Mouse (Mus musculus): Measurements from ENCODE around the gene Net1. TPM values are rescaled to one million over a fixed set of nuclear protein-coding genes. Genes with fewer than 3 reads are reported as not detected.

The Net1 gene
- polyA plus RNA-seq, 1 experiment from 2014 or later: 31.9 TPM

- H3K36me3 ChIP-seq (ENCODE audit: control insufficient read depth, insufficient read depth, low read length): no peaks in the 10 kb centered on the region
- no peak for ATAC-seq (ENCODE audit: insufficient number of reproducible peaks, insufficient read depth, low FRiP score, low read depth)
- peaks cover 0 to 3% of the 10 kb centered on the region in 2 experiments; a peak in 2 of 4 replicates for H3K4me1 ChIP-seq (ENCODE audit: control insufficient read depth in 2 of 2, insufficient read depth in 2 of 2, low read length in 2 of 2)
- H3K4me3 ChIP-seq (ENCODE audit: control insufficient read depth in 1 of 2, insufficient read depth in 1 of 2, low read depth in 1 of 2, low read length in 2 of 2): no peak overlapping the region
- H3K27me3 ChIP-seq (ENCODE audit: control insufficient read depth, insufficient read depth, low read length): no peaks in the 10 kb centered on the region
- no peak overlapping the region for H3K4me2 ChIP-seq (ENCODE audit: low read length)
- H3K9me3 ChIP-seq (ENCODE audit: control insufficient read depth, low read length): no peaks in the 10 kb centered on the region
- no peak overlapping the region; a peak in 1 of 4 replicates for H3K27ac ChIP-seq (replicated peaks in 1 of 2; ENCODE audit: control insufficient read depth in 1 of 2, insufficient read depth in 1 of 2, low read depth in 2 of 2, low read length in 2 of 2)
- no peak overlapping the region for H3K9ac ChIP-seq (ENCODE audit: low read length)
These were observed 48.1 kb downstream of the Net1 start for GRCm38 (mm10) chr13:3869901-3870300.

DNA sequence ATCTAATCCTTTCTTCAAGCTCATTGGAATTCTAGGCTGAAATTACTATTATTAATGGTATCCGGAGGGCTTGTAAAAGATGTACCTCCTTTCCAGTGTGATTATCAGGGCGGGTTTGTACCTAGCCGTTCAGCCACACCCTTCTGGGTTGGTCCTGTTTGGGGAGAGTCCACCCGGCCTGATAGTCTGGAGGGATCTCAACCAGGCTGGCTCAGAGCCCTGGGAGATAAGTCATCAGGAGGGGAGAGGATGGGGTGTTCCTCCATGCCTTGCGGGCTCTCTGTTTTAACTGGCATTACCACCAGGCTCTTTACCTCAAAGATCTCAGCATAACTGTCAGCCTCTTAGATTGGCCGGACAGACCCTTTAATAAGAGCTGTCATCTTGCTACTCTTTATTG, 50.9 kb downstream of the Net1 start:
- no peak overlapping the region for H3K4me2 ChIP-seq (ENCODE audit: low read length)
- H3K4me1 ChIP-seq (ENCODE audit: control insufficient read depth in 2 of 2, insufficient read depth in 2 of 2, low read length in 2 of 2): peaks cover 0 to 3% of the 10 kb centered on the region in 2 experiments; a peak in 2 of 4 replicates
- H3K9ac ChIP-seq (ENCODE audit: low read length): no peak overlapping the region
- no peaks in the 10 kb centered on the region for H3K9me3 ChIP-seq (ENCODE audit: control insufficient read depth, low read length)
- H3K27ac ChIP-seq (replicated peaks in 1 of 2; ENCODE audit: control insufficient read depth in 1 of 2, insufficient read depth in 1 of 2, low read depth in 2 of 2, low read length in 2 of 2): no peak overlapping the region
- ATAC-seq (ENCODE audit: insufficient number of reproducible peaks, insufficient read depth, low FRiP score, low read depth): no peak
- H3K36me3 ChIP-seq (ENCODE audit: control insufficient read depth, insufficient read depth, low read length): no peaks in the 10 kb centered on the region
- H3K4me3 ChIP-seq (ENCODE audit: control insufficient read depth in 1 of 2, insufficient read depth in 1 of 2, low read depth in 1 of 2, low read length in 2 of 2): no peak overlapping the region
- 76% methylated on average over 6 of the region's 6 CpGs for WGBS
- no peaks in the 10 kb centered on the region for H3K27me3 ChIP-seq (ENCODE audit: control insufficient read depth, insufficient read depth, low read length)

- Histone ChIP-seq H3K4me2 (ENCODE audit: low read length) (no peak overlapping the region), H3K27ac (replicated peaks in 1 of 2; ENCODE audit: control insufficient read depth in 1 of 2, insufficient read depth in 1 of 2, low read depth in 2 of 2, low read length in 2 of 2) (peak overlapping the region in 1 of 2 experiments; percentile 30; a peak in 2 of 4 replicates), H3K4me1 (ENCODE audit: control insufficient read depth in 2 of 2, insufficient read depth in 2 of 2, low read length in 2 of 2) (peaks cover 0 to 3% of the 10 kb centered on the region in 2 experiments; a peak in 2 of 4 replicates), H3K9ac (ENCODE audit: low read length) (no peak overlapping the region), H3K27me3 (ENCODE audit: control insufficient read depth, insufficient read depth, low read length) (no peaks in the 10 kb centered on the region), H3K4me3 (ENCODE audit: control insufficient read depth in 1 of 2, insufficient read depth in 1 of 2, low read depth in 1 of 2, low read length in 2 of 2) (no peak overlapping the region), H3K36me3 (ENCODE audit: control insufficient read depth, insufficient read depth, low read length) (no peaks in the 10 kb centered on the region), H3K9me3 (ENCODE audit: control insufficient read depth, low read length) (no peaks in the 10 kb centered on the region)
- WGBS: 52% methylated on average over 8 of the region's 8 CpGs
- 0 out of 2 replicates have a peak, but pooled peaks have one; percentile 40 for ATAC-seq (ENCODE audit: insufficient number of reproducible peaks, insufficient read depth, low FRiP score, low read depth)
These were observed 51.5 kb downstream of the Net1 start for GRCm38 (mm10) chr13:3866355-3867052.

DNA sequence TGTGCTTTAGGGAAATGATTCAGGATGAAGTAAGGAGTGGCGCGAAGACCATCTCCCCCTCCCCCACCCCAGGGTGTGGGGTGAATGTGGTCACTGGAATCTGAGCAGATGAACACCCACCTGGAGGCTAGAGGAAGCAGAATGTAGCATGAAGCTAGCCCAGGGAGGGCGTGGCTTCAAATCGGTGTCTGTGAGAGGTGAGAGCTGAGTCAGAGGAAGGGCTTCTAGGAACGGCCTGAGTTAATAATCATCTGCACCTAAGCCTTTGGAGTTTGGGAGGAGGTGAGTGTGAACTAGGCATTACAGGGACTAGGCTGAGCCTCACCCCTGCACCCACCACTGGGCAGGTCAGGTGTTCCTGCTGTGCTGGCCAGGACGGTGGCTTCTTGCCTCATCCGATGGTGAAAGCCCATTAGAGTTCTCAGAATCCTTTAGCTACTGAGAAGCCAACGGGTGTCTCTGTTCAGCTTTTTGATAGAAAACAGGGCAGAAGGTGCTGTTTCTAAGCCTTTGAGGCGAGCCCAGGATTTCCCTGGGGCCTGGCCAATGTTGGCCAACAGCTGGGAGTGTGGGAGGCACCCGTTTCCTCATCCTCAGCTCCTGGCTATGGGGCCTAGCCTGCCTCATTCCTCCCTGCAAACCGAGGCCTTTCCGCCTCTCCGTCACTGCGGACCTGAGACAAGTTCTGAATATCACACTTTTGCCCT, 52.2 kb downstream of the Net1 start:
- ATAC-seq (ENCODE audit: insufficient number of reproducible peaks, insufficient read depth, low FRiP score, low read depth): 0 out of 2 replicates have a peak, but pooled peaks have one; percentile 23
- Histone ChIP-seq H3K36me3 (ENCODE audit: control insufficient read depth, insufficient read depth, low read length) (no peaks in the 10 kb centered on the region), H3K9me3 (ENCODE audit: control insufficient read depth, low read length) (no peaks in the 10 kb centered on the region), H3K9ac (ENCODE audit: low read length) (no peak overlapping the region), H3K27ac (replicated peaks in 1 of 2; ENCODE audit: control insufficient read depth in 1 of 2, insufficient read depth in 1 of 2, low read depth in 2 of 2, low read length in 2 of 2) (peak overlapping the region in 1 of 2 experiments; percentile 30; a peak in 2 of 4 replicates), H3K4me2 (ENCODE audit: low read length) (no peak overlapping the region), H3K27me3 (ENCODE audit: control insufficient read depth, insufficient read depth, low read length) (no peaks in the 10 kb centered on the region), H3K4me3 (ENCODE audit: control insufficient read depth in 1 of 2, insufficient read depth in 1 of 2, low read depth in 1 of 2, low read length in 2 of 2) (no peak overlapping the region), H3K4me1 (ENCODE audit: control insufficient read depth in 2 of 2, insufficient read depth in 2 of 2, low read length in 2 of 2) (peaks cover 0 to 3% of the 10 kb centered on the region in 2 experiments; a peak in 2 of 4 replicates)
- WGBS: 64% methylated on average over 14 of the region's 14 CpGs

- Histone ChIP-seq H3K4me1 (ENCODE audit: control insufficient read depth in 2 of 2, insufficient read depth in 2 of 2, low read length in 2 of 2) (peaks cover 0 to 3% of the 10 kb centered on the region in 2 experiments; a peak in 2 of 4 replicates), H3K27ac (replicated peaks in 1 of 2; ENCODE audit: control insufficient read depth in 1 of 2, insufficient read depth in 1 of 2, low read depth in 2 of 2, low read length in 2 of 2) (no peak overlapping the region), H3K36me3 (ENCODE audit: control insufficient read depth, insufficient read depth, low read length) (no peaks in the 10 kb centered on the region), H3K4me2 (ENCODE audit: low read length) (no peak overlapping the region), H3K4me3 (ENCODE audit: control insufficient read depth in 1 of 2, insufficient read depth in 1 of 2, low read depth in 1 of 2, low read length in 2 of 2) (no peak overlapping the region), H3K9me3 (ENCODE audit: control insufficient read depth, low read length) (no peaks in the 10 kb centered on the region), H3K27me3 (ENCODE audit: control insufficient read depth, insufficient read depth, low read length) (no peaks in the 10 kb centered on the region), H3K9ac (ENCODE audit: low read length) (no peak overlapping the region)
- ATAC-seq (ENCODE audit: insufficient number of reproducible peaks, insufficient read depth, low FRiP score, low read depth): no peak
- 82% methylated on average over 10 of the region's 10 CpGs for WGBS
These were observed 55.0 kb downstream of the Net1 start for GRCm38 (mm10) chr13:3862922-3863580.

GRCm38 (mm10) chr13:3862325-3862724, 55.7 kb downstream of the Net1 start:
- Histone ChIP-seq H3K4me3 (ENCODE audit: control insufficient read depth in 1 of 2, insufficient read depth in 1 of 2, low read depth in 1 of 2, low read length in 2 of 2) (no peak overlapping the region), H3K27ac (replicated peaks in 1 of 2; ENCODE audit: control insufficient read depth in 1 of 2, insufficient read depth in 1 of 2, low read depth in 2 of 2, low read length in 2 of 2) (no peak overlapping the region), H3K9ac (ENCODE audit: low read length) (no peak overlapping the region), H3K36me3 (ENCODE audit: control insufficient read depth, insufficient read depth, low read length) (no peaks in the 10 kb centered on the region), H3K9me3 (ENCODE audit: control insufficient read depth, low read length) (no peaks in the 10 kb centered on the region), H3K4me2 (ENCODE audit: low read length) (no peak overlapping the region), H3K4me1 (ENCODE audit: control insufficient read depth in 2 of 2, insufficient read depth in 2 of 2, low read length in 2 of 2) (peaks cover 0 to 3% of the 10 kb centered on the region in 2 experiments; a peak in 2 of 4 replicates), H3K27me3 (ENCODE audit: control insufficient read depth, insufficient read depth, low read length) (no peaks in the 10 kb centered on the region)
- WGBS: 75% methylated on average over 3 of the region's 3 CpGs
- no peak for ATAC-seq (ENCODE audit: insufficient number of reproducible peaks, insufficient read depth, low FRiP score, low read depth)

GRCm38 (mm10) chr13:3861251-3861650, 56.8 kb downstream of the Net1 start:
- Histone ChIP-seq H3K4me2 (ENCODE audit: low read length) (no peak overlapping the region), H3K4me1 (ENCODE audit: control insufficient read depth in 2 of 2, insufficient read depth in 2 of 2, low read length in 2 of 2) (peaks cover 3 to 4% of the 10 kb centered on the region in 2 experiments; a peak in 2 of 4 replicates), H3K36me3 (ENCODE audit: control insufficient read depth, insufficient read depth, low read length) (no peaks in the 10 kb centered on the region), H3K27ac (replicated peaks in 1 of 2; ENCODE audit: control insufficient read depth in 1 of 2, insufficient read depth in 1 of 2, low read depth in 2 of 2, low read length in 2 of 2) (no peak overlapping the region), H3K9ac (ENCODE audit: low read length) (no peak overlapping the region), H3K9me3 (ENCODE audit: control insufficient read depth, low read length) (no peaks in the 10 kb centered on the region), H3K27me3 (ENCODE audit: control insufficient read depth, insufficient read depth, low read length) (no peaks in the 10 kb centered on the region), H3K4me3 (ENCODE audit: control insufficient read depth in 1 of 2, insufficient read depth in 1 of 2, low read depth in 1 of 2, low read length in 2 of 2) (no peak overlapping the region)
- no peak for ATAC-seq (ENCODE audit: insufficient number of reproducible peaks, insufficient read depth, low FRiP score, low read depth)
- 81% methylated on average over 8 of the region's 8 CpGs for whole genome bisulfite sequencing
